Mouse (Mus musculus): ENCODE results near the gene Olfr467. TPM values are rescaled to one million over a fixed set of nuclear protein-coding genes. Genes with fewer than 3 reads are reported as not detected.
"Not testable (repeated sequence)": the region's sequence is repeated elsewhere in the genome, so short reads cannot be mapped to it uniquely, and the experiment has no call there.

Gene Olfr467
- total RNA-seq, 1 experiment, result not detected

- Histone ChIP-seq H3K36me3 (ENCODE audit: control insufficient read depth, insufficient read depth, low read length, poor library complexity, severe bottlenecking) (no peaks in the 10 kb centered on the region), H3K9ac (ENCODE audit: insufficient read depth, low read depth, low read length, poor library complexity, severe bottlenecking) (no peak overlapping the region), H3K4me3 (ENCODE audit: insufficient read depth in 1 of 2, low read depth in 1 of 2, low read length in 2 of 2, poor library complexity in 1 of 2, severe bottlenecking in 1 of 2) (no peak overlapping the region), H3K27ac (ENCODE audit: insufficient read depth, low read depth, low read length, poor library complexity, severe bottlenecking) (no peak overlapping the region), H3K9me3 (ENCODE audit: control insufficient read depth, insufficient read depth, low read depth, low read length) (no peaks in the 10 kb centered on the region), H3K4me1 (ENCODE audit: control insufficient read depth in 2 of 2, insufficient read depth in 2 of 2, low read length in 2 of 2, poor library complexity in 1 of 2) (no peaks in the 10 kb centered on the region)
- no peak for TF ChIP-seq ZNF384 (IDR thresholded peaks at IDR 0.05; ENCODE audit: low read depth, low read length)
- no peak for TF ChIP-seq MAFK (IDR thresholded peaks at IDR 0.05; ENCODE audit: insufficient read depth, low read depth, low read length)
- no peak for TF ChIP-seq HCFC1 (IDR thresholded peaks at IDR 0.05; ENCODE audit: borderline replicate concordance, insufficient read depth, low read length)
- no peak for TF ChIP-seq ZC3H11A (IDR thresholded peaks at IDR 0.05; ENCODE audit: borderline replicate concordance, low read depth, low read length)
- no peak for TF ChIP-seq CHD2 (IDR thresholded peaks at IDR 0.05; ENCODE audit: low read depth, low read length)
- DNase-seq (ENCODE audit: low read depth, low spot score), result no peak
- in situ Hi-C loops (cut with MboI; ENCODE audit: low sequenced_read_pairs in 2 of 2, unreplicated experiment in 2 of 2), result no loop called here
Measured at GRCm38 (mm10) chr7:107796500-107796899, 15.6 kb upstream of the Olfr467 start.

DNA sequence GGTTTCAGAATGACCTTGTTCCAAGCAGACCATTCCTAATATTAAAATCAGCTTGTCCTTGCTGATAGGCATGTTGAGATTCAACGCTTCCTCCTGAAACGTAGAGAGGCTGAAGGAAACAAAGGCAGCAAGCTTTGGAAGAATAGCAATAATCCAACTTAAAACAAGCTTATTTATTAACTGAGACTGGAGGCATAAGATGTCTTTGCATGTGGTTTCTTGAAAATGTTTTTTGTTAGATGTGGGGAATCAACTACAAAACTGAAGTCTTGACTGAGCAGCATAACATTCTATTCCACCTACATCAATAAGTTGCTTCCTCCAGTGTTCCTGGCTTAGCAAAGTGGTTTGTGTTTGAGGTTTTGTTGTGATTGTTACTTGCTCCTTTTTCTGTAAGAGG is 11.0 kb upstream of the Olfr467 start, which contains the start of gene Ovch2:
Gene Ovch2 (minus strand): TSS at position 101 of the 400 bp plus-strand sequence.
- no peaks in the 10 kb centered on the region for H3K4me1 ChIP-seq (ENCODE audit: control insufficient read depth in 2 of 2, insufficient read depth in 2 of 2, low read length in 2 of 2, poor library complexity in 1 of 2)
- DNase-seq (ENCODE audit: low read depth, low spot score), result no peak
- H3K9me3 ChIP-seq (ENCODE audit: control insufficient read depth, insufficient read depth, low read depth, low read length), result no peaks in the 10 kb centered on the region
- no peak within 1 kb of the TSS for H3K27ac ChIP-seq (ENCODE audit: insufficient read depth, low read depth, low read length, poor library complexity, severe bottlenecking)
- in situ Hi-C loops (cut with MboI; ENCODE audit: low sequenced_read_pairs in 2 of 2, unreplicated experiment in 2 of 2), result no loop called here
- no peak within 1 kb of the TSS for H3K9ac ChIP-seq (ENCODE audit: insufficient read depth, low read depth, low read length, poor library complexity, severe bottlenecking)
- TF ChIP-seq MAFK (IDR thresholded peaks at IDR 0.05; ENCODE audit: insufficient read depth, low read depth, low read length) (no peak), ZC3H11A (IDR thresholded peaks at IDR 0.05; ENCODE audit: borderline replicate concordance, low read depth, low read length) (no peak), CHD2 (IDR thresholded peaks at IDR 0.05; ENCODE audit: low read depth, low read length) (no peak), HCFC1 (IDR thresholded peaks at IDR 0.05; ENCODE audit: borderline replicate concordance, insufficient read depth, low read length) (no peak), ZNF384 (IDR thresholded peaks at IDR 0.05; ENCODE audit: low read depth, low read length) (no peak)
- no peak within 1 kb of the TSS for H3K4me3 ChIP-seq (ENCODE audit: insufficient read depth in 1 of 2, low read depth in 1 of 2, low read length in 2 of 2, poor library complexity in 1 of 2, severe bottlenecking in 1 of 2)
- no peaks in the 10 kb centered on the region for H3K36me3 ChIP-seq (ENCODE audit: control insufficient read depth, insufficient read depth, low read length, poor library complexity, severe bottlenecking)

GRCm38 (mm10) chr7:107802138-107802537 is 9.9 kb upstream of the Olfr467 start:
- Histone ChIP-seq H3K9ac (ENCODE audit: insufficient read depth, low read depth, low read length, poor library complexity, severe bottlenecking) (no peak overlapping the region), H3K4me3 (ENCODE audit: insufficient read depth in 1 of 2, low read depth in 1 of 2, low read length in 2 of 2, poor library complexity in 1 of 2, severe bottlenecking in 1 of 2) (no peak overlapping the region), H3K36me3 (ENCODE audit: control insufficient read depth, insufficient read depth, low read length, poor library complexity, severe bottlenecking) (no peaks in the 10 kb centered on the region), H3K27ac (ENCODE audit: insufficient read depth, low read depth, low read length, poor library complexity, severe bottlenecking) (no peak overlapping the region), H3K4me1 (ENCODE audit: control insufficient read depth in 2 of 2, insufficient read depth in 2 of 2, low read length in 2 of 2, poor library complexity in 1 of 2) (no peaks in the 10 kb centered on the region), H3K9me3 (ENCODE audit: control insufficient read depth, insufficient read depth, low read depth, low read length) (no peaks in the 10 kb centered on the region)
- DNase-seq (ENCODE audit: low read depth, low spot score), result no peak
- TF ChIP-seq ZNF384 (IDR thresholded peaks at IDR 0.05; ENCODE audit: low read depth, low read length) (no peak), CHD2 (IDR thresholded peaks at IDR 0.05; ENCODE audit: low read depth, low read length) (no peak), MAFK (IDR thresholded peaks at IDR 0.05; ENCODE audit: insufficient read depth, low read depth, low read length) (no peak), ZC3H11A (IDR thresholded peaks at IDR 0.05; ENCODE audit: borderline replicate concordance, low read depth, low read length) (no peak), HCFC1 (IDR thresholded peaks at IDR 0.05; ENCODE audit: borderline replicate concordance, insufficient read depth, low read length) (no peak)
- in situ Hi-C loops (cut with MboI; ENCODE audit: low sequenced_read_pairs in 2 of 2, unreplicated experiment in 2 of 2), result no loop called here

DNA sequence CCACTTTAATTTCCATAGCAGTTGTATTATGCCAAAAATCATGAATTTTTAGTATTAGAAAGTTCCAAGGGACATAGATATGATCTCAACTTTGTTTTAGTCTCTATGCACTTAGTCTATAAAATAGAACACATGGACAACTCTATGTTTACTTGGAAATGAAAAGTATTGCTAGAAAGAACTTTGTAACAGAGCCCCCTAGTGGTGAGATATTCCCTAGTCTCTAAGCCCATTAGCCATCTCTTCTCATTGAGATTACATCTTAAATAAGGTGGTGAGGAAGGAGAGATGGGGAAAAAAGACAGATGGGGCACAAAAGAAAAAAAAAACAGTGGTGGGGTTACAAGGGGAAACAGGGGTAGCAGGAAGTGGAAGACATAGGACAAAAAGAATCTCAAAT is 7.4 kb downstream of the Olfr467 start:
- peak; percentile 17 for DNase-seq (ENCODE audit: low read depth, low spot score)
- in situ Hi-C loops (cut with MboI; ENCODE audit: low sequenced_read_pairs in 2 of 2, unreplicated experiment in 2 of 2), result no loop called here
- H3K36me3 ChIP-seq (ENCODE audit: control insufficient read depth, insufficient read depth, low read length, poor library complexity, severe bottlenecking), result no peaks in the 10 kb centered on the region
- H3K27ac ChIP-seq (ENCODE audit: insufficient read depth, low read depth, low read length, poor library complexity, severe bottlenecking), result no peak overlapping the region
- no peak overlapping the region for H3K4me3 ChIP-seq (ENCODE audit: insufficient read depth in 1 of 2, low read depth in 1 of 2, low read length in 2 of 2, poor library complexity in 1 of 2, severe bottlenecking in 1 of 2)
- H3K9ac ChIP-seq (ENCODE audit: insufficient read depth, low read depth, low read length, poor library complexity, severe bottlenecking), result no peak overlapping the region
- no peaks in the 10 kb centered on the region for H3K9me3 ChIP-seq (ENCODE audit: control insufficient read depth, insufficient read depth, low read depth, low read length)
- H3K4me1 ChIP-seq (ENCODE audit: control insufficient read depth in 2 of 2, insufficient read depth in 2 of 2, low read length in 2 of 2, poor library complexity in 1 of 2), result no peaks in the 10 kb centered on the region
- no peak for TF ChIP-seq MAFK (IDR thresholded peaks at IDR 0.05; ENCODE audit: insufficient read depth, low read depth, low read length)
- TF ChIP-seq ZC3H11A (IDR thresholded peaks at IDR 0.05; ENCODE audit: borderline replicate concordance, low read depth, low read length), result peak; percentile 13; the same call in 1 of the 2 replicates

DNA sequence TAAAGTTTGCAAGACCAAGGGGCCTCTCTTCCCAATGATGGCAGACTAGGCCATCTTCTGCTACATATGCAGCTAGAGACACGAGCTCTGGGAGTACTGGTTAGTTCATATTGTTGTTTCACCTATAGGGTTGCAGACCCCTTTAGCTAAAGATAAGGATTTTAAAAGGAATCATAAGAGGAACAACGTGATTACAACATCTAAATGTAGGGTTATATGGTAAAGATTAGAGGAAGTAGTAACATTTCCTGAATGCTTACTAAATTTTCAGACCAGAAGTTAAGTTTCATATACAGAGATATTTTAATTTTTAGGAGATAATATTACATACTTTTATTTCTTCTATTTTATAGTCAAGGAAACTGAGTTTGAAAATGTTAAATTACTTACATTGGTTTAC is 11.8 kb downstream of the Olfr467 start:
- H3K4me3 ChIP-seq (ENCODE audit: insufficient read depth in 1 of 2, low read depth in 1 of 2, low read length in 2 of 2, poor library complexity in 1 of 2, severe bottlenecking in 1 of 2), result not testable (repeated sequence)

DNA sequence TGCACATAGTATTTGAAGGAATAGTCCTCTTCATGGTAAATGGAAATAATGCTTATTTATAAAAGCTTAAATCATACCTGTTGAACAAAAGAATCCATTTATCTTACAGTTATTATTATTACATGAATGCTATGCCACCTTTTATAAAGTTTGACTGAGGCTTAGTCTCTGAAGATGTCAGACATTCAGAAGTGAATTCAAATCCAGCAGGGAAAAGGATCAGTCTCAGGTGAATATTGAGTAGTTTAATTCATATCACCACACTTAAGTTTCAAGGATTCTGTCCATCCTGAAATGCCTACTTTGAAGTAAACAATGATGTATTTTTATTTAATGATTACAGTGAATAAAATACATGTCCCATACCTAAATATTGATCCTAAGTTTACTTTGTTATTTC is 13.4 kb downstream of the Olfr467 start, which contains the start of gene Olfr469:
Gene Olfr469 (minus strand): TSS at position 101 of the 400 bp plus-strand sequence.
- H3K27ac ChIP-seq (ENCODE audit: insufficient read depth, low read depth, low read length, poor library complexity, severe bottlenecking); H3K9ac ChIP-seq (ENCODE audit: insufficient read depth, low read depth, low read length, poor library complexity, severe bottlenecking); H3K9me3 ChIP-seq (ENCODE audit: control insufficient read depth, insufficient read depth, low read depth, low read length); H3K4me1 ChIP-seq (ENCODE audit: control insufficient read depth in 2 of 2, insufficient read depth in 2 of 2, low read length in 2 of 2, poor library complexity in 1 of 2); H3K36me3 ChIP-seq (ENCODE audit: control insufficient read depth, insufficient read depth, low read length, poor library complexity, severe bottlenecking); in situ Hi-C loops (cut with MboI; ENCODE audit: low sequenced_read_pairs in 2 of 2, unreplicated experiment in 2 of 2); H3K4me3 ChIP-seq (ENCODE audit: insufficient read depth in 1 of 2, low read depth in 1 of 2, low read length in 2 of 2, poor library complexity in 1 of 2, severe bottlenecking in 1 of 2); DNase-seq (ENCODE audit: low read depth, low spot score): not testable (repeated sequence)

More for the DNA sequence above, 11.8 kb downstream of the Olfr467 start:
- in situ Hi-C loops (cut with MboI; ENCODE audit: low sequenced_read_pairs in 2 of 2, unreplicated experiment in 2 of 2); H3K36me3 ChIP-seq (ENCODE audit: control insufficient read depth, insufficient read depth, low read length, poor library complexity, severe bottlenecking); DNase-seq (ENCODE audit: low read depth, low spot score); H3K9ac ChIP-seq (ENCODE audit: insufficient read depth, low read depth, low read length, poor library complexity, severe bottlenecking); H3K27ac ChIP-seq (ENCODE audit: insufficient read depth, low read depth, low read length, poor library complexity, severe bottlenecking); H3K9me3 ChIP-seq (ENCODE audit: control insufficient read depth, insufficient read depth, low read depth, low read length); H3K4me1 ChIP-seq (ENCODE audit: control insufficient read depth in 2 of 2, insufficient read depth in 2 of 2, low read length in 2 of 2, poor library complexity in 1 of 2): not testable (repeated sequence)
